Mouse (Mus musculus) forebrain, embryonic 15.5 days (tissue): ENCODE measurements around the gene Letmd1. TPM values are rescaled to one million over a fixed set of nuclear protein-coding genes. Genes with fewer than 3 reads are reported as not detected.

Source experiments
- ATAC-seq: fragments of 200-750 bp; cut with Nextera tagmentation; replicated peaks from 2 replicates; pipeline ENCODE4 v1.8.0; 2017; ENCODE audit warnings: mild to moderate bottlenecking, moderate TSS enrichment, moderate library complexity
- H3K27ac ChIP-seq: fragments of 300-500 bp; sonication (generic); replicated peaks from 2 replicates; pipeline ENCODE4 v1.5.1; 2015; ENCODE audit warnings: mild to moderate bottlenecking, inconsistent platforms
- H3K27me3 ChIP-seq: fragments of 300-500 bp; sonication (generic); 2 replicates; pipeline ENCODE4 v1.6.1; 2015; ENCODE audit warnings: inconsistent platforms
- H3K36me3 ChIP-seq: fragments of 300-500 bp; sonication (generic); 2 replicates; pipeline ENCODE4 v1.6.1; 2015; ENCODE audit warnings: mild to moderate bottlenecking, inconsistent platforms
- H3K4me1 ChIP-seq: fragments of 300-500 bp; sonication (generic); 2 replicates; pipeline ENCODE4 v1.6.1; 2015; ENCODE audit warnings: inconsistent platforms
- H3K4me2 ChIP-seq: fragments of 300-500 bp; sonication (generic); replicated peaks from 2 replicates; pipeline ENCODE4 v1.6.1; 2015; ENCODE audit warnings: mild to moderate bottlenecking, inconsistent platforms
- H3K4me3 ChIP-seq: fragments of 300-500 bp; sonication (generic); 2 replicates; pipeline ENCODE4 v1.5.1; 2015; ENCODE audit warnings: mild to moderate bottlenecking, inconsistent platforms
- H3K9ac ChIP-seq: fragments of 300-500 bp; sonication (generic); replicated peaks from 2 replicates; pipeline ENCODE4 v1.6.1; 2015; ENCODE audit warnings: mild to moderate bottlenecking, inconsistent platforms
- H3K9me3 ChIP-seq: fragments of 300-500 bp; sonication (generic); 2 replicates; pipeline ENCODE4 v1.6.1; 2016; ENCODE audit warnings: inconsistent platforms
- WGBS: fragments of 180-500 bp; shearing (Covaris S2); methylation state at CpG from one replicate; pipeline ENCODE4 v1.1.7; 2015; ENCODE audit warnings: mixed read lengths; 5-methylcytosine and 5-hydroxymethylcytosine counted together
- polyA plus RNA-seq: library from polyadenylated mRNA; unstranded; fragments of >200 nt; fragmentation: Nextera tagmentation; extraction: Ambion mirVana; gene quantifications from 2 replicates; pipeline ENCODE4 v1.2.1, GENCODE M21; 2015

Letmd1 gene
- polyA plus RNA-seq, 1 experiment from 2014 or later = 51.5 TPM

DNA sequence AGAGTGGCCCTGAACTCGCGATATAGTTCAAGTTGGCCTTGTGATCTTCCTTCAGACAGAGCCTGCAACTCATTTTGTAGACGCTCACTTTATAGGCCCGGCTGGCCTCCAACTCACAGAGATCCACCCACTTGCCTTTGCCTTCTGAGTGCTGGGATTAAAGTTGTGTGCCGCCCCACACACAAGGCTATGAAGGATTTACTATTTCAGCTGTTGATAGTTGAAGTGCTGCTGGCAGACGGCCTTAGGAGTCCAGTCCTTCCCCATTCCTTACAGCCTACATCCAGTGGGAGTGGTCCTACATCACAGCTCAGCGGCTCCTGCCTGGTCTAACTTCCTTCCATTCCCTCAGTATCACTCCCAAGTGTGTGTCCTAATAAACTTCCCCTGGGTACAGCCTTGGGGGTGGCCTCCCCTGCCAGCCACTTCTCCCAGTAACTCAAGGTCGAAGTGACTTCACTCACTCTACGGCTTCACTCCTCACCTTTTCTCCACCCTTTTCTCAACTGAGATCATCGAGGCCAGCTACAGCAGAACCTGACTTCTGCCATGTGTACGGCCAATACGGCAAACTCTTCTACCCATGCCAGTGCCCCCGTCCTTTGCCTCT, 40.4 kb upstream of the Letmd1 start:
- ATAC-seq = no peak
- WGBS = 86% methylated on average over 13 of the region's 13 CpGs
- Histone ChIP-seq H3K4me1 (peaks cover 7% of the 10 kb centered on the region), H3K36me3 (no peaks in the 10 kb centered on the region), H3K4me2 (no peak overlapping the region), H3K9me3 (no peaks in the 10 kb centered on the region), H3K9ac (no peak overlapping the region), H3K4me3 (no peak overlapping the region), H3K27ac (no peak overlapping the region), H3K27me3 (peaks cover 19% of the 10 kb centered on the region; the same call in 1 of the 2 replicates)

DNA sequence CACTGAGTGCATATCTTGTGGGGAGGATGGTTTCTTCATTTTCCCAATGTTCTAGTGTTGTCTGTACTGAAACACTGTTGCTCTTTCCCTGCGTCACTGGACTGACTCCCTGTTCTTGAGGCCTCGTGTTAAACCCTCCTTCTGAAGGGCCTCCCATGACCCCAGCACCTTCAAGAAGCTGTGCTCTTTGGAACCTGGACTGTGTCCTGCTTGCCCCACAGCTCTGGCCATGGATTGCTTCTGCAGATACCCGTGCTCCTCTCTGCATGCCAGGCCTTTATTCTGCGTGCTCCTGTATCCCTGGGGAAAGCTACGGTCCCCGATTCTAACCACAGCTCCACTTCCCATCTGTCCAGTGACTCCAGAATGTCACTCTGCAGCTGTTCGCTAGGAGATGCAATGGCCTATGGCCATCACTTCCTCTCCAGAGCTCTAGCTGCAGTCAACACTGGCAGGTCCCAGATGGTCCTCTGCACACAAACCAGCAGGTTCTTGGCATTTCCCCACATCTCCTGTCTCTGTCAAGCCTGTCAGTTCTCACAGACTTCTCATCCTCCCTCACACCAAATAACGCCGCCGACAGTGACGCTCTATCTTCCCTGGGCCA, 38.8 kb upstream of the Letmd1 start:
- Histone ChIP-seq H3K27me3 (peaks cover 7% of the 10 kb centered on the region; the same call in 1 of the 2 replicates), H3K4me3 (no peak overlapping the region), H3K4me1 (no peaks in the 10 kb centered on the region), H3K27ac (no peak overlapping the region), H3K9ac (no peak overlapping the region), H3K36me3 (no peaks in the 10 kb centered on the region), H3K9me3 (no peaks in the 10 kb centered on the region), H3K4me2 (no peak overlapping the region)
- 64% methylated on average over 11 of the region's 11 CpGs for WGBS
- ATAC-seq = 0 out of 2 replicates have a peak, but pooled peaks have one; percentile 32

DNA sequence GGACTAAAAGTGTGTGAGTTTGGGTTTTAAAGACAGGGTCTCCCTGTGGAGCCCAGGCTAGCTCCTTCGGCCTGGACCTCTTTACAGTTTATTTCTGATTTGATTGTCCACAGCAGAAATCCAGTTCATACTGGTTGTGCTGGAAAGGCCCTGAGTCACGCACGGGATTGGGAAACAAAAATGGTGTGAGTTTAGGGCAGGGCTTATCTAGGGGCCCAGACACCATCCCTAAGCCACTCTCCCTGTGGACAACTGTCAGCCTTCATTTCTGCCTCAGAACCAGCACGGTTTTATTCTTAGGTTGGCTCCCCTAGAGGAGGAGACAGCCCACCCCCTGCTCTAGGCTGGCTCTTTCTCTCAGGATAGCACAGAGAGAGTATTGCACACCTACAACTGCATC, 35.6 kb upstream of the Letmd1 start:
- Histone ChIP-seq H3K27me3 (no peaks in the 10 kb centered on the region), H3K4me1 (no peaks in the 10 kb centered on the region), H3K36me3 (no peaks in the 10 kb centered on the region), H3K4me2 (no peak overlapping the region), H3K4me3 (no peak overlapping the region), H3K9me3 (no peaks in the 10 kb centered on the region), H3K27ac (no peak overlapping the region), H3K9ac (no peak overlapping the region)
- 70% methylated on average over 4 of the region's 4 CpGs for WGBS
- ATAC-seq = no peak

DNA sequence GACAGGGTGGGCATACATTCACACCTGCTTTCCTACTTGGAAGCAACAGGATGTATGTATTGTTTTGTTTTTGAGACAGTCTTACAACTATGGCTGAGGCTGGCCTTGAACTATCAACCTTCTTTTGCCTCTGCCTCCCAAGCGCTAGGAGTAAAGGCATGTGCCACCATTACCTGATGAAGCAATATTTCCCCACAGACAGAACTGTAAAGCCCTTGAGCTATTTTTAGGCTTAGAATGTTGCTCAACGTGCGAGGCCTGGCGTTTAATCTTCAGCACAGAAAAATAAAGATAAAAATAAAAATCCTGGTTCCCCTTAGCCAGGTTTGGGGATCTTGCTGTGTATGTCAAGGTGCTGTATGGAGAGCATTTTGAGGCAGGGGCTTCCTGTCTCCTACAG, 32.7 kb upstream of the Letmd1 start:
- Histone ChIP-seq H3K9me3 (no peaks in the 10 kb centered on the region), H3K27me3 (no peaks in the 10 kb centered on the region), H3K36me3 (no peaks in the 10 kb centered on the region), H3K27ac (no peak overlapping the region), H3K4me3 (no peak overlapping the region), H3K9ac (no peak overlapping the region), H3K4me2 (no peak overlapping the region), H3K4me1 (no peaks in the 10 kb centered on the region)
- 94% methylated on average over 4 of the region's 4 CpGs for WGBS
- ATAC-seq = no peak

DNA sequence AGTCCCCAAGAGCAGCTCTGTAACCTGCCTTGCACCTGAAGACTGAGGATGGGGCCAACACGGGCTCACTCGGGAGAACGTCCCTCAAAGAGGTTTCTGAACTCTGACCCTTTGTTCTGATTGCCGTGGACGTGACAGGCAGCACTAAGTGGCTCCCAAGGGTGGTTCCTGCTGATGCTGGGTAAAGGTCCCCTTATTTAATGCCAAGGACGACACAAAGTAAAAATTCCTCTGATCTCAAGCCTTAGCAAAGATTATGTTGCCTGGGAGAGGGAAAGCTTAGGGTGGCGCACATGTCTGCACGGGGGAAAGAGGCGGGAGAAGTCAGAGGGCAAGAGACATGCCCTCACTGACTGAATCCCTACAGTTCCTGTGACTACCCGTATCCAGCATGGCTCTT, 32.3 kb upstream of the Letmd1 start:
- Histone ChIP-seq H3K27me3 (no peaks in the 10 kb centered on the region), H3K4me2 (no peak overlapping the region), H3K9ac (no peak overlapping the region), H3K36me3 (no peaks in the 10 kb centered on the region), H3K9me3 (no peaks in the 10 kb centered on the region), H3K4me1 (no peaks in the 10 kb centered on the region), H3K4me3 (no peak overlapping the region), H3K27ac (no peak overlapping the region)
- WGBS = 66% methylated on average over 10 of the region's 10 CpGs
- ATAC-seq = no peak

DNA sequence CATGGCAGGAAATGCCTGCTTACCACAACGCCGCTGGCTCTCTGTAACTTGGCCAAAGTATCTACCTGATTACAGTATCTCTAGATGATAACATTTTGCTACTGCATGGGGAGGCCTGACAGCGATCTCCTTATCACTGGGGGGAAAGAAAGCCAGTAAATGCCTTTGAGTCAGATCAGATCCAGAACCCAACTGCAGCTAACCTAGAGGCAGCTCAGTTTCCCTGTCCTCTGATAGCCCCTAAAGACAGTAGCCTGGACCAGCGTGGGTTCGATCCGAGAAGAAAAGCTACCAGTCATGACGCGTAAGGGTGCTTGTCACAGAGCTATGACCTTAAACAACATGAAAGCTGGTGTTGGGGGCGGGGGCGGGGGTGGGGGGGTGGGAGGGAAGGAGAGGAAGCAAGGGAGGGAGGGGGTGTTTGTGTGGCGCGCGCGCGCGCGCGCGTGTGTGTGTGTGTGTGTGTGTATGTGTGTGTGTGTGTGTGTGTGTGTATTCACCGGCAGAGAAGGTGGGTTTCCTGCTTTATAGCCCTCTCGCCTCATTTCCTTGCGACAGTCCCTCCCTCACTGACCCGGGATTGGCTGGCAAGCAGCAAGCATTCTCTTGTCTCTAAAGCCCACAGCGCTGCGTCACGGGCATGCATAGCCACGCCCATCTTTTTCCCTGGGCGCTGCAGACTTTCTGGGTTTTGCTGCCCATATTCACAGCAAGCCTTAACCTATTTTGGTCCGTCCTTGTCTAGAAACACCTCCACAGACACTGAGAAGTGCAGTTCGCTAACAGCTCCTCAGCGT, 25.5 kb upstream of the Letmd1 start:
- 8% methylated on average over 20 of the region's 31 CpGs for WGBS

DNA sequence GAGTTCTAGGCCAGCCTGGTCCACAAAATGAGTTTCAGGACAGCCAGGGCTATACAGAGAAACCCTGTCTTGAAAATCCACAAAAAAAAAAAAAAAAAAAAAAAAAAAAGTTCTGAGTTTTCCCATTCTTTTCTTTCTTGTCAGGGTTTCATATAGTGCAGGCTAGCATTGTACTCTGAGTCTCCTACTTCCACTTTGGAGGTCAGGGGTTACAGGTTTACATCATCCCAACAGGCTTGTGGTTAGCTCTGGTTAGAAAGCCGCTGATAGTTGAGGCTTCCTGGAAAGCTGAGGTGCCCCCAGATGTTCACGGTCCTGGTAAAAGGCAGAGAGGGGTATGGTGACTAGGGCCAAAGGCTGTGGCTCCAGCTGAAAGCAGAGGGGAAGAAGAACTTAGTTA, 21.9 kb upstream of the Letmd1 start:
- Histone ChIP-seq H3K27me3 (no peaks in the 10 kb centered on the region), H3K9me3 (no peaks in the 10 kb centered on the region), H3K36me3 (no peaks in the 10 kb centered on the region), H3K27ac (no peak overlapping the region), H3K4me1 (peaks cover 18% of the 10 kb centered on the region), H3K9ac (no peak overlapping the region), H3K4me3 (no peak overlapping the region), H3K4me2 (no peak overlapping the region)
- 87% methylated on average over 2 of the region's 2 CpGs for WGBS
- no peak for ATAC-seq

More for the DNA sequence above, 25.5 kb upstream of the Letmd1 start:
- Histone ChIP-seq H3K36me3 (no peaks in the 10 kb centered on the region), H3K27me3 (no peaks in the 10 kb centered on the region), H3K9me3 (no peaks in the 10 kb centered on the region), H3K27ac (peak overlapping the region; percentile 83), H3K4me2 (peak overlapping the region; percentile 64), H3K4me3 (peak overlapping the region; percentile 45), H3K9ac (peak overlapping the region; percentile 64), H3K4me1 (peaks cover 9% of the 10 kb centered on the region)
- peak; percentile 99 for ATAC-seq

DNA sequence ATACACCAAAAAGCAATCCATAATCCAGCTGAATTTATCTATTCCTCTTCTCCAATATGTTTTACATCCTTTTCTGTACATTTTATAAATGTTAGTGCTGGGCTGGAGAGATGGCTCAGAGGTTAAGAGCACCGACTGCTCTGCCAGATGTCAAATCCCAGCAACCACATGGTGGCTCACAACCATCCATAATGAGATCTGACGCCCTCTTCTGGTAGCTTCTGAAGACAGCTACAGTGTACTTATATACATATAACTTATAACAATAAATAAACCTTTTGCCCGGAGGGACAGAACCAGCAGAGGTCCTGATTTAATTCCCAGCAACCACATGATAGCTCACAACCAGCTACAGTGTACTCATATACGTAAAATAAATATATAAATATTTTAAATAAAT, 20.3 kb upstream of the Letmd1 start:
- Histone ChIP-seq H3K9ac (no peak overlapping the region), H3K27ac (no peak overlapping the region), H3K4me2 (no peak overlapping the region), H3K36me3 (no peaks in the 10 kb centered on the region), H3K4me3 (no peak overlapping the region), H3K27me3 (no peaks in the 10 kb centered on the region), H3K9me3 (no peaks in the 10 kb centered on the region), H3K4me1 (peaks cover 14% of the 10 kb centered on the region)
- 75% methylated on average over 4 of the region's 4 CpGs for WGBS
- ATAC-seq = no peak

DNA sequence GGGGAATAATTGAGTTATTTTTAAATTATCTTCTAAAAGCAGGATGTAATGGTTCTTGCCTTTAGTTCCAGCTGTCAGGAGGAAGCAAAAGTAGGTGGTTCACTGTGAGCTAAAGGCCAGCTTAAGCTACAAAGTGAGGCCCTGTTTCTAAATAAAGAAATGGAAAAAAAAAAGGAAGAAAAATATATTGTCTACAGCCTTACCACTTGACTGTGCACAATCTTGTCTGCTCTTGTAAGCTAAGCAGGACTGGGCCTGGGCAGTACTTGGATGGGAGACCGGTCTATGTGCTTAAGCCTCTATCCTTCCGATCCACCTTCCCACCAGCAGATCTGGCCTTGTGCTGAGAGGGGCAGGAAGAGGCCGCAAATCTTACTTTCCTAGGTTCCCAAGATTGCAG, 19.3 kb upstream of the Letmd1 start:
- H3K36me3 ChIP-seq = no peaks in the 10 kb centered on the region
- H3K9ac ChIP-seq = no peak overlapping the region
- no peak overlapping the region for H3K27ac ChIP-seq
- H3K4me1 ChIP-seq = 0 out of 2 replicates have a peak, but pooled peaks cover 8% of the 10 kb centered on the region
- no peaks in the 10 kb centered on the region for H3K27me3 ChIP-seq
- no peak overlapping the region for H3K4me2 ChIP-seq
- H3K9me3 ChIP-seq = no peaks in the 10 kb centered on the region
- H3K4me3 ChIP-seq = no peak overlapping the region
- no peak for ATAC-seq
- WGBS = 86% methylated on average over 3 of the region's 3 CpGs

DNA sequence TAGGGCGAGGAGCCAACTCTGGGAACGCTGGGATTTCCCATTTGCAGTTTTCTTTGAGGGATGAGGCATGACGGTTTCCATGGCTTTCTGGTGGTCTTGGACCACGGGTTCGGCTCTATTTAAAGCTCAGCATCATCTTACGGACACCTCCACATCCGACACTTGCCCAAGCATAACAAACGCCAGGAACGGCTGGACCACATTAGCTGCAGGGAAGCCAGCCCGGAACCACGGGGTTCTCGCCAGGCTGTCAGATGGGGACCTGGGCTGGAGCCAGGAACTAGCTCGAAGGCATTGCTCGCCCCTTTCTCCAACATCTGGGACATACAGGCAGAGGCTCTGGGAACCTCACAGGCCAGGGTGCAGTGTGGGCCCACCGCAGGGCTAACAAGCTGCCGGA, 17.6 kb upstream of the Letmd1 start:
- 0 out of 2 replicates have a peak overlapping the region, but pooled peaks have one; percentile 9 for H3K4me2 ChIP-seq
- no peak overlapping the region for H3K4me3 ChIP-seq
- H3K9me3 ChIP-seq = no peaks in the 10 kb centered on the region
- 0 out of 2 replicates have a peak, but pooled peaks cover 8% of the 10 kb centered on the region for H3K4me1 ChIP-seq
- no peaks in the 10 kb centered on the region for H3K27me3 ChIP-seq
- no peaks in the 10 kb centered on the region for H3K36me3 ChIP-seq
- ATAC-seq = no peak
- no peak overlapping the region for H3K9ac ChIP-seq
- WGBS = 56% methylated on average over 16 of the region's 16 CpGs
- no peak overlapping the region for H3K27ac ChIP-seq

DNA sequence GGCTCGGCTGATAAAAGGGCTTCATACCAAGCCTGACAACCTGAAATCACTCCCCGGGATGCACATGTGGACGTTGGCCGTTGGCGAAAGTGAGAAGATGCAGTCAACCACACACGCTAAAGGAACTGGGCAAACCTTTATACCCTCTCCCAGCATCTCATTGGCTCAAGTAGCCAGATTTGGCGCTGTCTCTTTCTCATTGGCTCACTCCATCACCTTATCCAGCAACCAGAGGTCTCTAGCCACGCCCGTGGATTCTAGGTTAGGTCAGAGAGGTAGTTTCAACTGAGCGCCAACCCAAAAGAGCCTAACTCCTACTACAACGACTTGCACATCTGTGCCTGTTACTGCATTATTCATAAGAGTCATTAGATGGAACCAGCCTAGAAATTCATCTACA, 16.3 kb upstream of the Letmd1 start:
- ATAC-seq = no peak

DNA sequence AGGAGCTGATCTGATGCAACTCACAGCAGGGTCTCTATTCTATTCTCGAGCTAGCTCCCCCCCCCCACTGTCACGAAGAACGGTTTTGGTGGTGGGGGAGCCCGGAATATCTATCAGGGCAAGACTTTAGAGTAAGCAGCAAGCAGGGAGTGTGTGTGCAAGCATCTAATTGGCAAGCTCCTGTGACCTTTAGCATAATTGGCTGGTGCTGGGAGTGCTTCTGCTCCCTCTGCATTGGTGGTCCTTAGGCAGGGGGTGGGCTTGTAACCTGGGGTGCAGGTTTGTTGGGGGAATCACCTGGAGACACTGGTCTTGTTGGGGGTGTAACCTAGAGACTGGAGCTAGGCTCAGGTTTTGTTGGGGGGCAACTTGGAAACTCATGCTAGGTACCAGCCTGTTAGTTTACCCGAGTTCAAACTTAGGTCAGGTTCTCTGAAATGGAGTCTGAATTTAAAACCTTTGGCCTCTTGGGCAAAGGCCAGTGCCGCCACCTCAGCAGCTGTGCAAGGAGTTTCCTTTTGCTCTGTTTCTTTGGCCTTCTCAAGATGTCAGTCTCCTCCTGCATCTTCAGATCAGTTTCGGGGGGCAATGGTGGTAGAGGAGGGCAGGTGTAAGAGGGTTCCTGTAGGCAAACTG, 12.3 kb upstream of the Letmd1 start:
- Histone ChIP-seq H3K36me3 (no peaks in the 10 kb centered on the region), H3K27me3 (no peaks in the 10 kb centered on the region), H3K9me3 (no peaks in the 10 kb centered on the region), H3K27ac (no peak overlapping the region), H3K9ac (no peak overlapping the region), H3K4me3 (no peak overlapping the region), H3K4me2 (no peak overlapping the region), H3K4me1 (0 out of 2 replicates have a peak, but pooled peaks cover 2% of the 10 kb centered on the region)
- WGBS = 62% methylated on average over 7 of the region's 7 CpGs
- ATAC-seq = no peak

More for the DNA sequence above, 16.3 kb upstream of the Letmd1 start:
- Histone ChIP-seq H3K27me3 (no peaks in the 10 kb centered on the region), H3K9me3 (no peaks in the 10 kb centered on the region), H3K4me3 (no peak overlapping the region), H3K4me1 (0 out of 2 replicates have a peak, but pooled peaks cover 8% of the 10 kb centered on the region), H3K36me3 (no peaks in the 10 kb centered on the region), H3K27ac (no peak overlapping the region), H3K9ac (no peak overlapping the region), H3K4me2 (no peak overlapping the region)
- WGBS = 80% methylated on average over 11 of the region's 11 CpGs
